In genomic region chr12:11803162-11803561, GRCm38 (mm10) we compare ENCODE assay signal across 28 mouse cellular contexts.
DNase-seq lines count a peak whose midpoint lies in the region; ATAC-seq lines count a peak whose summit lies in the region.
"Had no signal": no experiment of that assay in that cellular context is flagged by ENCODE, and none has a peak within 500 bp of the region (broad histone marks: within the 10 kb centered on the region; RNA-seq: fewer than 3 reads in every experiment).

No protein-coding gene starts in this region.

- H3K4me1 ChIP-seq in forebrain, embryonic 14.5 days (ENCODE audit: control insufficient read depth, insufficient read depth, low read length) = no peaks in the 10 kb centered on the region
- no peaks in the 10 kb centered on the region for H3K4me1 ChIP-seq in forebrain, embryonic 15.5 days
- no peaks in the 10 kb centered on the region for H3K4me1 ChIP-seq in hindbrain, embryonic 14.5 days (replicated peaks; ENCODE audit: control insufficient read depth, insufficient read depth, low read length)
- H3K4me1 ChIP-seq: embryonic facial prominence, embryonic 12.5 days; hindbrain, embryonic 10.5 days; limb, embryonic 12.5 days; liver, embryonic 15.5 days; lung, embryonic 15.5 days; midbrain, embryonic 10.5 days; midbrain, embryonic 15.5 days; stomach, embryonic 15.5 days had no signal

- WGBS in forebrain, embryonic 14.5 days = 65% methylated on average over 1 of the region's 1 CpGs
- WGBS in forebrain, embryonic 15.5 days = 65% methylated on average over 1 of the region's 1 CpGs
- 88% methylated on average over 1 of the region's 1 CpGs for WGBS in hindbrain, embryonic 14.5 days

- H3K27ac ChIP-seq in forebrain, embryonic 14.5 days (ENCODE audit: low read depth, low read length) = no peak overlapping the region
- H3K27ac ChIP-seq in forebrain, embryonic 15.5 days (replicated peaks) = no peak overlapping the region
- H3K27ac ChIP-seq in hindbrain, embryonic 14.5 days = no peak overlapping the region
- H3K27ac ChIP-seq: embryonic facial prominence, embryonic 12.5 days; hindbrain, embryonic 10.5 days; limb, embryonic 12.5 days; liver, embryonic 15.5 days; lung, embryonic 15.5 days; midbrain, embryonic 10.5 days; midbrain, embryonic 15.5 days; stomach, embryonic 15.5 days had no signal

- no peaks in the 10 kb centered on the region for H3K27me3 ChIP-seq in forebrain, embryonic 14.5 days (replicated peaks; ENCODE audit: control insufficient read depth, insufficient read depth, low read length)
- no peaks in the 10 kb centered on the region for H3K27me3 ChIP-seq in forebrain, embryonic 15.5 days
- no peaks in the 10 kb centered on the region for H3K27me3 ChIP-seq in hindbrain, embryonic 14.5 days (ENCODE audit: control insufficient read depth, insufficient read depth, low read length)
- H3K27me3 ChIP-seq: CH12.LX; embryonic facial prominence, embryonic 12.5 days; limb, embryonic 12.5 days; liver, embryonic 15.5 days; lung, embryonic 15.5 days; midbrain, embryonic 15.5 days; stomach, embryonic 15.5 days had no signal

- H3K36me3 ChIP-seq in forebrain, embryonic 14.5 days (ENCODE audit: control insufficient read depth, insufficient read depth, low read length) = no peaks in the 10 kb centered on the region
- no peaks in the 10 kb centered on the region for H3K36me3 ChIP-seq in forebrain, embryonic 15.5 days
- H3K36me3 ChIP-seq in hindbrain, embryonic 14.5 days (replicated peaks; ENCODE audit: control insufficient read depth, insufficient read depth) = no peaks in the 10 kb centered on the region
- H3K36me3 ChIP-seq: embryonic facial prominence, embryonic 12.5 days; hindbrain, embryonic 10.5 days; limb, embryonic 12.5 days; liver, embryonic 15.5 days; lung, embryonic 15.5 days; midbrain, embryonic 10.5 days; midbrain, embryonic 15.5 days; stomach, embryonic 15.5 days had no signal

- no peak overlapping the region for H3K4me3 ChIP-seq in forebrain, embryonic 14.5 days (ENCODE audit: low read depth, low read length)
- H3K4me3 ChIP-seq in forebrain, embryonic 15.5 days = no peak overlapping the region
- H3K4me3 ChIP-seq in hindbrain, embryonic 14.5 days (replicated peaks; ENCODE audit: low read length) = no peak overlapping the region
- H3K4me3 ChIP-seq: embryonic facial prominence, embryonic 12.5 days; hindbrain, embryonic 10.5 days; limb, embryonic 12.5 days; liver, embryonic 15.5 days; lung, embryonic 15.5 days; midbrain, embryonic 10.5 days; midbrain, embryonic 15.5 days; stomach, embryonic 15.5 days had no signal

- DNase-seq in forebrain, embryonic 14.5 days (ENCODE audit: low spot score) = peak; percentile 14
- DNase-seq in left cerebral cortex, postnatal 25 days (ENCODE audit: low spot score in 2 of 2) = peak; percentile 20 to 34
- no peak for DNase-seq in left cerebral cortex, postnatal 4 days
- peak; percentile 60 for DNase-seq in layer of hippocampus, adult 9-11 months
- no peak for DNase-seq in spleen, adult 18-20 months
- DNase-seq in hindbrain, embryonic 14.5 days (ENCODE audit: low spot score) = no peak
- DNase-seq: adrenal gland, adult 2 months; adrenal gland, postnatal 36 days; cerebellum, adult 9-10 months; embryo, embryonic 11 days; gastrocnemius, postnatal 10 days; heart, postnatal 14 days; kidney, adult 18-20 months; kidney, postnatal 36 days; thymus, postnatal 14 days had no signal

- no peak overlapping the region for H3K9ac ChIP-seq in forebrain, embryonic 14.5 days (ENCODE audit: low read length)
- H3K9ac ChIP-seq in forebrain, embryonic 15.5 days (replicated peaks) = no peak overlapping the region
- no peak overlapping the region for H3K9ac ChIP-seq in hindbrain, embryonic 14.5 days
- H3K9ac ChIP-seq: embryonic facial prominence, embryonic 12.5 days; limb, embryonic 12.5 days; liver, embryonic 15.5 days; lung, embryonic 15.5 days; midbrain, embryonic 15.5 days; stomach, embryonic 15.5 days had no signal

- no peak overlapping the region for H3K4me2 ChIP-seq in forebrain, embryonic 14.5 days (ENCODE audit: low read length)
- no peak overlapping the region for H3K4me2 ChIP-seq in forebrain, embryonic 15.5 days (replicated peaks)
- no peak overlapping the region for H3K4me2 ChIP-seq in hindbrain, embryonic 14.5 days (replicated peaks)
- H3K4me2 ChIP-seq: embryonic facial prominence, embryonic 12.5 days; limb, embryonic 12.5 days; liver, embryonic 15.5 days; lung, embryonic 15.5 days; midbrain, embryonic 15.5 days; stomach, embryonic 15.5 days had no signal

- no peak for ATAC-seq in forebrain, embryonic 14.5 days
- ATAC-seq in forebrain, embryonic 15.5 days (replicated peaks) = no peak
- no peak for ATAC-seq in hindbrain, embryonic 14.5 days (ENCODE audit: low FRiP score)
- ATAC-seq: activated CD4-positive, CD25-positive, alpha-beta regulatory T cell, adult 4 months; forebrain, embryonic 16.5 days; hindbrain, embryonic 16.5 days; midbrain, embryonic 15.5 days had no signal

- intact Hi-C loops in left cerebral cortex, postnatal 25 days (cut with DNase I) = loop anchor here (2.0 kb wide), 2 partner anchors 128 to 346 kb away; partner anchors contain the start of gene Rad51ap2
- intact Hi-C loops in left cerebral cortex, postnatal 4 days (cut with DNase I) = no loop called here

- H3K9me3 ChIP-seq in forebrain, embryonic 14.5 days (replicated peaks; ENCODE audit: control insufficient read depth, low read length) = no peaks in the 10 kb centered on the region
- no peaks in the 10 kb centered on the region for H3K9me3 ChIP-seq in forebrain, embryonic 15.5 days
- H3K9me3 ChIP-seq in hindbrain, embryonic 14.5 days (ENCODE audit: control insufficient read depth, low read length) = no peaks in the 10 kb centered on the region
- H3K9me3 ChIP-seq: embryonic facial prominence, embryonic 12.5 days; hindbrain, embryonic 10.5 days; limb, embryonic 12.5 days; liver, embryonic 15.5 days; lung, embryonic 15.5 days; midbrain, embryonic 10.5 days; midbrain, embryonic 15.5 days; stomach, embryonic 15.5 days had no signal

Comparison
In these comparisons a context has a peak if more than half of its experiments do, and no peak if none do; other contexts are left out.
1. DNase-seq: peak in forebrain, embryonic 14.5 days (single experiment), left cerebral cortex, postnatal 25 days (2 of 2) and layer of hippocampus, adult 9-11 months (single experiment); none in left cerebral cortex, postnatal 4 days (single experiment), spleen, adult 18-20 months (0 of 2) and hindbrain, embryonic 14.5 days (single experiment).